Mouse (Mus musculus) limb, embryonic 14.5 days (tissue): ENCODE measurements around the gene Mmgt2. TPM values are rescaled to one million over a fixed set of nuclear protein-coding genes. Genes with fewer than 3 reads are reported as not detected.
"Not testable (repeated sequence)": the region's sequence is repeated elsewhere in the genome, so short reads cannot be mapped to it uniquely, and the experiment has no call there.

Source experiments
- ATAC-seq: fragments of 200-750 bp; cut with Nextera tagmentation; 2 replicates; pipeline ENCODE4 v1.8.0; 2017; ENCODE audit warnings: low read depth, moderate number of reproducible peaks, moderate TSS enrichment; ENCODE audit not compliant: low FRiP score
- DNase-seq: peaks from one replicate; pipeline ENCODE4 v3.0.0-alpha.2; 2015; ENCODE audit warnings: low spot score
- H3K27ac ChIP-seq: fragments of 300-500 bp; sonication (generic); replicated peaks from 2 replicates; pipeline ENCODE4 v1.5.1; 2014; ENCODE audit warnings: low read depth, mild to moderate bottlenecking, low read length, moderate library complexity, mixed read lengths
- H3K27me3 ChIP-seq: fragments of 300-500 bp; sonication (generic); 2 replicates; pipeline ENCODE4 v1.6.1; 2014; ENCODE audit warnings: low read length, mixed read lengths; ENCODE audit not compliant: control insufficient read depth, insufficient read depth
- H3K36me3 ChIP-seq: fragments of 300-500 bp; sonication (generic); 2 replicates; pipeline ENCODE4 v1.6.1; 2014; ENCODE audit warnings: mild to moderate bottlenecking, low read length, moderate library complexity, mixed read lengths; ENCODE audit not compliant: control insufficient read depth, insufficient read depth
- H3K4me1 ChIP-seq: fragments of 300-500 bp; sonication (generic); 2 replicates; pipeline ENCODE4 v1.6.1; 2014; ENCODE audit warnings: antibody characterized with exemption, low read length, mixed read lengths; ENCODE audit not compliant: control insufficient read depth, insufficient read depth
- H3K4me2 ChIP-seq: fragments of 300-500 bp; sonication (generic); replicated peaks from 2 replicates; pipeline ENCODE4 v1.6.1; 2014; ENCODE audit warnings: low read depth, mild to moderate bottlenecking, low read length, moderate library complexity; ENCODE audit not compliant: severe bottlenecking
- H3K4me3 ChIP-seq: fragments of 300-500 bp; sonication (generic); replicated peaks from 2 replicates; pipeline ENCODE4 v1.5.1; 2014; ENCODE audit warnings: low read length
- H3K9ac ChIP-seq: fragments of 300-500 bp; sonication (generic); 2 replicates; pipeline ENCODE4 v1.6.1; 2014; ENCODE audit warnings: mild to moderate bottlenecking, low read depth, low read length, moderate library complexity; ENCODE audit not compliant: severe bottlenecking
- H3K9me3 ChIP-seq: fragments of 300-500 bp; sonication (generic); 2 replicates; pipeline ENCODE4 v1.6.1; 2016; ENCODE audit warnings: low read length; ENCODE audit not compliant: control insufficient read depth
- POLR2A ChIP-seq: fragments of 200-500 bp; IDR thresholded peaks from 2 replicates; pipeline ENCODE4 v1.8.0; 2012; ENCODE audit warnings: inconsistent platforms, mild to moderate bottlenecking, moderate library complexity, borderline replicate concordance; ENCODE audit not compliant: insufficient read depth, insufficient read length; ENCODE audit errors: extremely low read depth
- WGBS: fragments of 180-500 bp; shearing (Covaris S2); extraction: QIAGEN DNeasy Blood & Tissue Kit; methylation state at CpG from one replicate; pipeline ENCODE4 v1.1.7; 2014; 5-methylcytosine and 5-hydroxymethylcytosine counted together
- polyA plus RNA-seq, 2 experiments: library from polyadenylated mRNA; depleted of rRNA in 1 of 2; stranded (reverse) in 1 of 2; unstranded in 1 of 2; fragments of >200 nt; fragmentation: Nextera tagmentation in 1 of 2; extraction: Ambion mirVana in 1 of 2; gene quantifications; 2 replicates each; pipeline versions ENCODE4 v1.2.1 to v1.2.3; 2012 to 2014

Gene Mmgt2
- polyA plus RNA-seq, 2 experiments = 56.9 to 69.7 TPM

GRCm38 (mm10) chr11:62647661-62648590, 538 bp upstream of the Mmgt2 start, which contains the start of gene Lrrc75a:
TSS of gene Lrrc75a (minus strand) at chr11:62648523.
- peak within 1 kb of the TSS; percentile 80 for H3K9ac ChIP-seq
- H3K4me2 ChIP-seq = peak within 1 kb of the TSS; percentile 90
- H3K27me3 ChIP-seq = no peaks in the 10 kb centered on the region
- peak; percentile 41 for ATAC-seq
- no peak for TF ChIP-seq POLR2A
- H3K4me3 ChIP-seq = peak within 1 kb of the TSS; percentile 76
- no peak for DNase-seq
- H3K36me3 ChIP-seq = no peaks in the 10 kb centered on the region
- WGBS = 1% methylated on average over 26 of the region's 86 CpGs
- peak within 1 kb of the TSS; percentile 85 for H3K27ac ChIP-seq
- no peaks in the 10 kb centered on the region for H3K9me3 ChIP-seq
- peaks cover 56% of the 10 kb centered on the region for H3K4me1 ChIP-seq

GRCm38 (mm10) chr11:62649803-62650202, 1.3 kb downstream of the Mmgt2 start:
- H3K27me3 ChIP-seq, H3K36me3 ChIP-seq, ATAC-seq, H3K27ac ChIP-seq, H3K9me3 ChIP-seq, H3K9ac ChIP-seq, DNase-seq: not testable (repeated sequence)
- WGBS = 78% methylated on average over 4 of the region's 4 CpGs
- Histone ChIP-seq H3K4me1 (peaks cover 39% of the 10 kb centered on the region), H3K4me3 (peak overlapping the region; percentile 76; the same call in 1 of the 2 replicates), H3K4me2 (peak overlapping the region; percentile 90)

- H3K9ac ChIP-seq = no peak overlapping the region
- no peak overlapping the region for H3K27ac ChIP-seq
- H3K4me3 ChIP-seq = no peak overlapping the region
- peaks cover 21% of the 10 kb centered on the region for H3K4me1 ChIP-seq
- H3K27me3 ChIP-seq = no peaks in the 10 kb centered on the region
- no peak for TF ChIP-seq POLR2A
- peaks cover 12% of the 10 kb centered on the region for H3K36me3 ChIP-seq
- H3K9me3 ChIP-seq = no peaks in the 10 kb centered on the region
- DNase-seq (no peak), ATAC-seq (no peak)
- 82% methylated on average over 3 of the region's 3 CpGs for WGBS
- no peak overlapping the region for H3K4me2 ChIP-seq
These were observed 3.1 kb downstream of the Mmgt2 start for GRCm38 (mm10) chr11:62651563-62651962.

- no peak for DNase-seq
- no peak overlapping the region for H3K4me3 ChIP-seq
- TF ChIP-seq POLR2A = no peak
- H3K9ac ChIP-seq = no peak overlapping the region
- no peak overlapping the region for H3K4me2 ChIP-seq
- H3K9me3 ChIP-seq = no peaks in the 10 kb centered on the region
- peaks cover 12% of the 10 kb centered on the region for H3K36me3 ChIP-seq
- 92% methylated on average over 3 of the region's 3 CpGs for WGBS
- H3K27ac ChIP-seq = no peak overlapping the region
- H3K4me1 ChIP-seq = peaks cover 17% of the 10 kb centered on the region
- H3K27me3 ChIP-seq = no peaks in the 10 kb centered on the region
- ATAC-seq = no peak
These were observed 3.6 kb downstream of the Mmgt2 start for GRCm38 (mm10) chr11:62652080-62652479.

- H3K4me1 ChIP-seq = no peaks in the 10 kb centered on the region
- H3K4me3 ChIP-seq = no peak overlapping the region
- DNase-seq (no peak), ATAC-seq (no peak)
- H3K36me3 ChIP-seq = peaks cover 16% of the 10 kb centered on the region
- no peak for TF ChIP-seq POLR2A
- no peaks in the 10 kb centered on the region for H3K9me3 ChIP-seq
- WGBS = 53% methylated on average over 4 of the region's 4 CpGs
- no peak overlapping the region for H3K9ac ChIP-seq
- H3K4me2 ChIP-seq = no peak overlapping the region
- no peaks in the 10 kb centered on the region for H3K27me3 ChIP-seq
- no peak overlapping the region for H3K27ac ChIP-seq
These were observed 12.4 kb downstream of the Mmgt2 start for GRCm38 (mm10) chr11:62660885-62661284.
